Mouse (Mus musculus) megakaryocyte, embryonic 14.5 days (primary cell): ENCODE data around the gene Zbtb9.

ENCODE experiments used
- FLI1 ChIP-seq: IDR thresholded peaks from 2 replicates; pipeline ENCODE4 v1.6.1; 2012; ENCODE audit warnings: low read length, inconsistent platforms, mixed read lengths
- GATA1 ChIP-seq: IDR thresholded peaks from 3 replicates; pipeline ENCODE4 v1.6.1; 2012; ENCODE audit warnings: mixed read lengths, low read length, inconsistent platforms, borderline replicate concordance

GRCm38 (mm10) chr17:27041046-27041786, 68.2 kb downstream of the Zbtb9 start:
- TF ChIP-seq GATA1 (no peak), FLI1 (no peak)
